Mouse (Mus musculus): Measurements from ENCODE around the gene Clic1. TPM values are rescaled to one million over a fixed set of nuclear protein-coding genes. Genes with fewer than 3 reads are reported as not detected.
A peak's percentile ranks its signal among the peaks of the same experiment; 100 is the strongest.

Clic1 gene
- polyA plus RNA-seq, 1 experiment from 2014 or later: 17.7 TPM

- Histone ChIP-seq H3K27me3 (ENCODE audit: control insufficient read depth, insufficient read depth, low read length) (no peaks in the 10 kb centered on the region), H3K9me3 (ENCODE audit: control insufficient read depth, low read length) (no peaks in the 10 kb centered on the region), H3K4me2 (ENCODE audit: low read length) (peak overlapping the region; percentile 28), H3K4me1 (ENCODE audit: control insufficient read depth, insufficient read depth, low read length) (0 out of 2 replicates have a peak, but pooled peaks cover 3% of the 10 kb centered on the region), H3K9ac (replicated peaks; ENCODE audit: low read length) (no peak overlapping the region), H3K36me3 (ENCODE audit: control insufficient read depth, insufficient read depth, low read length) (peaks cover 34% of the 10 kb centered on the region), H3K27ac (replicated peaks; ENCODE audit: low read depth, low read length) (no peak overlapping the region), H3K4me3 (replicated peaks; ENCODE audit: low read depth, low read length) (no peak overlapping the region)
- no peak for ATAC-seq (ENCODE audit: low FRiP score, low TSS enrichment)
- 66% methylated on average over 3 of the region's 3 CpGs for WGBS
- peak; percentile 39 for DNase-seq
Observed at GRCm38 (mm10) chr17:35106522-35106921, 56.8 kb downstream of the Clic1 start.

- WGBS: 82% methylated on average over 6 of the region's 6 CpGs
- DNase-seq (no peak), ATAC-seq (ENCODE audit: low FRiP score, low TSS enrichment) (no peak)
Observed at GRCm38 (mm10) chr17:35108097-35108496, 58.3 kb downstream of the Clic1 start, which contains the start of gene Ly6g5c. Gene Ly6g5c (plus strand): TSS chr17:35108279.

More at GRCm38 (mm10) chr17:35108097-35108496, 58.3 kb downstream of the Clic1 start, which contains the start of gene Ly6g5c:
- Histone ChIP-seq H3K27me3 (ENCODE audit: control insufficient read depth, insufficient read depth, low read length) (no peaks in the 10 kb centered on the region), H3K4me3 (replicated peaks; ENCODE audit: low read depth, low read length) (no peak within 1 kb of the TSS), H3K4me2 (ENCODE audit: low read length) (no peak within 1 kb of the TSS), H3K9me3 (ENCODE audit: control insufficient read depth, low read length) (no peaks in the 10 kb centered on the region), H3K27ac (replicated peaks; ENCODE audit: low read depth, low read length) (no peak within 1 kb of the TSS), H3K9ac (replicated peaks; ENCODE audit: low read length) (no peak within 1 kb of the TSS), H3K36me3 (ENCODE audit: control insufficient read depth, insufficient read depth, low read length) (peaks cover 19% of the 10 kb centered on the region), H3K4me1 (ENCODE audit: control insufficient read depth, insufficient read depth, low read length) (0 out of 2 replicates have a peak, but pooled peaks cover 3% of the 10 kb centered on the region)

Other genes with a start within 250 kb of the Clic1 start
- gene Cyp21a1, start 245.4 kb upstream of the Clic1 start, polyA plus RNA-seq (2014; fragmentation: Nextera tagmentation; extraction: Ambion mirVana): not detected in 2 replicates
- 32.1 and 39.3 TPM in 2 replicates for gene Stk19, start 213.0 kb upstream of the Clic1 start, polyA plus RNA-seq (2014; fragmentation: Nextera tagmentation; extraction: Ambion mirVana)
- gene Dxo, start 212.9 kb upstream of the Clic1 start, polyA plus RNA-seq (2014; fragmentation: Nextera tagmentation; extraction: Ambion mirVana): 66.6 and 68.6 TPM in 2 replicates
- gene Skiv2l, start 199.8 kb upstream of the Clic1 start, polyA plus RNA-seq (2014; fragmentation: Nextera tagmentation; extraction: Ambion mirVana): 47.7 and 55.5 TPM in 2 replicates
- gene Nelfe, start 199.6 kb upstream of the Clic1 start, polyA plus RNA-seq (2014; fragmentation: Nextera tagmentation; extraction: Ambion mirVana): 75.5 and 85.3 TPM in 2 replicates
- 1.8 and 3.0 TPM in 2 replicates for gene Cfb, start 187.4 kb upstream of the Clic1 start, polyA plus RNA-seq (2014; fragmentation: Nextera tagmentation; extraction: Ambion mirVana)
- gene Zbtb12, start 170.5 kb upstream of the Clic1 start, polyA plus RNA-seq (2014; fragmentation: Nextera tagmentation; extraction: Ambion mirVana): 3.0 and 6.8 TPM in 2 replicates
- gene Gm20547, start 167.9 kb upstream of the Clic1 start, polyA plus RNA-seq (2014; fragmentation: Nextera tagmentation; extraction: Ambion mirVana): not detected in 2 replicates
- gene C2, start 151.7 kb upstream of the Clic1 start, polyA plus RNA-seq (2014; fragmentation: Nextera tagmentation; extraction: Ambion mirVana): 2.1 and 3.6 TPM in 2 replicates
- 91.6 and 97.0 TPM in 2 replicates for gene Ehmt2, start 151.5 kb upstream of the Clic1 start, polyA plus RNA-seq (2014; fragmentation: Nextera tagmentation; extraction: Ambion mirVana)
- gene Slc44a4, start 135.5 kb upstream of the Clic1 start, polyA plus RNA-seq (2014; fragmentation: Nextera tagmentation; extraction: Ambion mirVana): not detected in 2 replicates
- gene Neu1, start 118.7 kb upstream of the Clic1 start, polyA plus RNA-seq (2014; fragmentation: Nextera tagmentation; extraction: Ambion mirVana): 25.1 and 28.2 TPM in 2 replicates
- 0.17 and 0.53 TPM in 2 replicates for gene Hspa1b, start 90.7 kb upstream of the Clic1 start, polyA plus RNA-seq (2014; fragmentation: Nextera tagmentation; extraction: Ambion mirVana)
- gene Gm20481, start 80.1 kb upstream of the Clic1 start, polyA plus RNA-seq (2014; fragmentation: Nextera tagmentation; extraction: Ambion mirVana): 1.1 and 2.3 TPM in 2 replicates
- gene Hspa1a, start 77.8 kb upstream of the Clic1 start, polyA plus RNA-seq (2014; fragmentation: Nextera tagmentation; extraction: Ambion mirVana): 5.6 and 8.1 TPM in 2 replicates
- 1.6 and 2.3 TPM in 2 replicates for gene Hspa1l, start 77.3 kb upstream of the Clic1 start, polyA plus RNA-seq (2014; fragmentation: Nextera tagmentation; extraction: Ambion mirVana)
- 103 and 110 TPM in 2 replicates for gene Lsm2, start 68.1 kb upstream of the Clic1 start, polyA plus RNA-seq (2014; fragmentation: Nextera tagmentation; extraction: Ambion mirVana)
- gene Vars, start 49.0 kb upstream of the Clic1 start, polyA plus RNA-seq (2014; fragmentation: Nextera tagmentation; extraction: Ambion mirVana): 43.4 and 51.1 TPM in 2 replicates
- gene Vwa7, start 33.4 kb upstream of the Clic1 start, polyA plus RNA-seq (2014; fragmentation: Nextera tagmentation; extraction: Ambion mirVana): 0.12 and 0.16 TPM in 2 replicates
- 2.0 and 2.2 TPM in 2 replicates for gene Sapcd1, start 21.9 kb upstream of the Clic1 start, polyA plus RNA-seq (2014; fragmentation: Nextera tagmentation; extraction: Ambion mirVana)
- 2.1 and 2.8 TPM in 2 replicates for gene Msh5, start 3.2 kb upstream of the Clic1 start, polyA plus RNA-seq (2014; fragmentation: Nextera tagmentation; extraction: Ambion mirVana)
- 375 and 392 TPM in 2 replicates for gene Ddah2, start 9.1 kb downstream of the Clic1 start, polyA plus RNA-seq (2014; fragmentation: Nextera tagmentation; extraction: Ambion mirVana)
- gene Ly6g6c, start 15.4 kb downstream of the Clic1 start, polyA plus RNA-seq (2014; fragmentation: Nextera tagmentation; extraction: Ambion mirVana): not detected in 2 replicates
- 0.11 and 0.21 TPM in 2 replicates for gene Mpig6b, start 16.2 kb downstream of the Clic1 start, polyA plus RNA-seq (2014; fragmentation: Nextera tagmentation; extraction: Ambion mirVana)
- gene Ly6g6e, start 26.9 kb downstream of the Clic1 start, polyA plus RNA-seq (2014; fragmentation: Nextera tagmentation; extraction: Ambion mirVana): 0.62 TPM in 1 of 2 replicates, not detected in the other
- gene Ly6g6d, start 28.1 kb downstream of the Clic1 start, polyA plus RNA-seq (2014; fragmentation: Nextera tagmentation; extraction: Ambion mirVana): 0.78 and 1.5 TPM in 2 replicates
- not detected in 2 replicates for gene Ly6g6f, start 35.6 kb downstream of the Clic1 start, polyA plus RNA-seq (2014; fragmentation: Nextera tagmentation; extraction: Ambion mirVana)
- 79.4 and 86.0 TPM in 2 replicates for gene Abhd16a, start 39.3 kb downstream of the Clic1 start, polyA plus RNA-seq (2014; fragmentation: Nextera tagmentation; extraction: Ambion mirVana)
- not detected in 2 replicates for gene Ly6g5c, start 58.3 kb downstream of the Clic1 start, polyA plus RNA-seq (2014; fragmentation: Nextera tagmentation; extraction: Ambion mirVana)
- gene Ly6g5b, start 65.5 kb downstream of the Clic1 start, polyA plus RNA-seq (2014; fragmentation: Nextera tagmentation; extraction: Ambion mirVana): 1.3 TPM in 2 replicates
- 24.2 and 25.4 TPM in 2 replicates for gene Gpank1, start 71.5 kb downstream of the Clic1 start, polyA plus RNA-seq (2014; fragmentation: Nextera tagmentation; extraction: Ambion mirVana)
- gene Csnk2b, start 72.1 kb downstream of the Clic1 start, polyA plus RNA-seq (2014; fragmentation: Nextera tagmentation; extraction: Ambion mirVana): 328 and 334 TPM in 2 replicates
- 6.0 and 6.8 TPM in 2 replicates for gene D17H6S53E, start 76.4 kb downstream of the Clic1 start, polyA plus RNA-seq (2014; fragmentation: Nextera tagmentation; extraction: Ambion mirVana)
- gene Apom, start 82.1 kb downstream of the Clic1 start, polyA plus RNA-seq (2014; fragmentation: Nextera tagmentation; extraction: Ambion mirVana): 0.57 TPM in 1 of 2 replicates, not detected in the other
- 122 and 136 TPM in 2 replicates for gene Bag6, start 85.2 kb downstream of the Clic1 start, polyA plus RNA-seq (2014; fragmentation: Nextera tagmentation; extraction: Ambion mirVana)
- 191 and 194 TPM in 2 replicates for gene Prrc2a, start 114.9 kb downstream of the Clic1 start, polyA plus RNA-seq (2014; fragmentation: Nextera tagmentation; extraction: Ambion mirVana)
- gene Aif1, start 126.1 kb downstream of the Clic1 start, polyA plus RNA-seq (2014; fragmentation: Nextera tagmentation; extraction: Ambion mirVana): 3.3 and 8.8 TPM in 2 replicates
- 3.8 and 9.0 TPM in 2 replicates for gene Lst1, start 138.5 kb downstream of the Clic1 start, polyA plus RNA-seq (2014; fragmentation: Nextera tagmentation; extraction: Ambion mirVana)
- gene Ltb, start 144.5 kb downstream of the Clic1 start, polyA plus RNA-seq (2014; fragmentation: Nextera tagmentation; extraction: Ambion mirVana): 0.74 and 0.84 TPM in 2 replicates
- not detected in 2 replicates for gene Tnf, start 152.0 kb downstream of the Clic1 start, polyA plus RNA-seq (2014; fragmentation: Nextera tagmentation; extraction: Ambion mirVana)
- gene Lta, start 155.4 kb downstream of the Clic1 start, polyA plus RNA-seq (2014; fragmentation: Nextera tagmentation; extraction: Ambion mirVana): 0.20 and 0.73 TPM in 2 replicates
- not detected in 2 replicates for gene Gm16181, start 170.9 kb downstream of the Clic1 start, polyA plus RNA-seq (2014; fragmentation: Nextera tagmentation; extraction: Ambion mirVana)
- 78.1 and 99.0 TPM in 2 replicates for gene Atp6v1g2, start 183.7 kb downstream of the Clic1 start, polyA plus RNA-seq (2014; fragmentation: Nextera tagmentation; extraction: Ambion mirVana)
- gene Nfkbil1, start 185.8 kb downstream of the Clic1 start, polyA plus RNA-seq (2014; fragmentation: Nextera tagmentation; extraction: Ambion mirVana): 3.8 and 7.3 TPM in 2 replicates
- gene Ddx39b, start 191.8 kb downstream of the Clic1 start, polyA plus RNA-seq (2014; fragmentation: Nextera tagmentation; extraction: Ambion mirVana): 386 and 390 TPM in 2 replicates
- gene H2-D1, start 212.8 kb downstream of the Clic1 start, polyA plus RNA-seq (2014; fragmentation: Nextera tagmentation; extraction: Ambion mirVana): 68.5 and 74.3 TPM in 2 replicates